In the genomic region with DNA sequence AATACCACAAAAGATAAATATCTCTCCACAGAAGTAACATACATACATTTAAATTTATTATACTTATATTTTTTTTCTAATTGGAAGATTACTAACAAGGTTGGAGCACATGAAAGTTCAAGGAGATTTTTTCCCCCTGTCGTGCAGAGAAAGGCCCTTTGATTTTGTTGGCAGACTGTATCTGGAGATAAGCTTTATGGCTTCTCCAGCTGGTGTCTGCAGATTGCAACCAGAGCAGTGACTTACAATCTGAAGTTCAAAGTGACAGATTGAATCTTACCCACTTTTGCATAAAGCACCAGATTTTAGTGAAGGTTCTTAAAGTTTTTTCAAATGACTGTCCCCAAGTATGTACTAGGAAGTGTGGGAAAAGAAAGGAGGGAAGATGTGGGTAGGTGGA, we compare ENCODE assay signal across 31 mouse cellular contexts. TPM values are rescaled to one million over a fixed set of nuclear protein-coding genes. Genes with fewer than 3 reads are reported as not detected.
"Had no signal": no experiment of that assay in that cellular context is flagged by ENCODE, and none has a peak within 500 bp of the region (broad histone marks: within the 10 kb centered on the region; RNA-seq: fewer than 3 reads in every experiment).

No protein-coding gene starts in this region.

- H3K9me3 ChIP-seq: limb, embryonic 10.5 days; limb, embryonic 12.5 days; limb, embryonic 13.5 days; limb, embryonic 15.5 days; liver, embryonic 12.5 days; liver, embryonic 13.5 days; liver, embryonic 15.5 days; lung, embryonic 15.5 days; megakaryocyte, embryonic 14.5 days; midbrain, embryonic 10.5 days; midbrain, embryonic 12.5 days; midbrain, embryonic 13.5 days; midbrain, embryonic 15.5 days; neural tube, embryonic 12.5 days had no signal

- H3K36me3 ChIP-seq: limb, embryonic 10.5 days; limb, embryonic 12.5 days; limb, embryonic 13.5 days; limb, embryonic 15.5 days; liver, embryonic 12.5 days; liver, embryonic 13.5 days; liver, embryonic 15.5 days; lung, embryonic 15.5 days; midbrain, embryonic 10.5 days; midbrain, embryonic 12.5 days; midbrain, embryonic 13.5 days; midbrain, embryonic 15.5 days; neural tube, embryonic 12.5 days had no signal

- H3K9ac ChIP-seq: limb, embryonic 12.5 days; limb, embryonic 13.5 days; limb, embryonic 15.5 days; liver, embryonic 12.5 days; liver, embryonic 13.5 days; liver, embryonic 14.5 days; liver, embryonic 15.5 days; liver, postnatal 0 days; lung, embryonic 15.5 days; midbrain, embryonic 12.5 days; midbrain, embryonic 13.5 days; midbrain, embryonic 15.5 days; neural tube, embryonic 12.5 days had no signal

- H3K4me1 ChIP-seq: limb, embryonic 10.5 days; limb, embryonic 12.5 days; limb, embryonic 13.5 days; limb, embryonic 15.5 days; liver, embryonic 12.5 days; liver, embryonic 13.5 days; liver, embryonic 15.5 days; lung, embryonic 15.5 days; megakaryocyte, embryonic 14.5 days; midbrain, embryonic 10.5 days; midbrain, embryonic 12.5 days; midbrain, embryonic 13.5 days; midbrain, embryonic 15.5 days; neural tube, embryonic 12.5 days had no signal

- H3K27me3 ChIP-seq: limb, embryonic 12.5 days; limb, embryonic 13.5 days; limb, embryonic 15.5 days; liver, embryonic 12.5 days; liver, embryonic 13.5 days; liver, embryonic 15.5 days; lung, embryonic 15.5 days; megakaryocyte, embryonic 14.5 days; midbrain, embryonic 12.5 days; midbrain, embryonic 13.5 days; midbrain, embryonic 15.5 days; neural tube, embryonic 12.5 days had no signal

- ATAC-seq: liver, embryonic 12.5 days; liver, postnatal 0 days; lung, postnatal 0 days; midbrain, embryonic 13.5 days; midbrain, embryonic 15.5 days; midbrain, embryonic 16.5 days had no signal

- H3K27ac ChIP-seq: left cerebral cortex, adult 2 months; limb, embryonic 10.5 days; limb, embryonic 12.5 days; limb, embryonic 13.5 days; limb, embryonic 15.5 days; liver, embryonic 12.5 days; liver, embryonic 13.5 days; liver, embryonic 14.5 days; liver, embryonic 15.5 days; lung, embryonic 15.5 days; macrophage; midbrain, embryonic 10.5 days; midbrain, embryonic 12.5 days; midbrain, embryonic 13.5 days; midbrain, embryonic 15.5 days; neural tube, embryonic 12.5 days had no signal

- H3K4me2 ChIP-seq: limb, embryonic 12.5 days; limb, embryonic 13.5 days; limb, embryonic 15.5 days; liver, embryonic 11.5 days; liver, embryonic 12.5 days; liver, embryonic 13.5 days; liver, embryonic 15.5 days; lung, embryonic 15.5 days; midbrain, embryonic 11.5 days; midbrain, embryonic 12.5 days; midbrain, embryonic 13.5 days; midbrain, embryonic 15.5 days; neural tube, embryonic 12.5 days had no signal

- H3K4me3 ChIP-seq: left cerebral cortex, adult 2 months; limb, embryonic 10.5 days; limb, embryonic 12.5 days; limb, embryonic 13.5 days; limb, embryonic 15.5 days; liver, embryonic 12.5 days; liver, embryonic 13.5 days; liver, embryonic 15.5 days; lung, embryonic 15.5 days; megakaryocyte, embryonic 14.5 days; midbrain, embryonic 10.5 days; midbrain, embryonic 12.5 days; midbrain, embryonic 13.5 days; midbrain, embryonic 15.5 days; myocyte; neural tube, embryonic 12.5 days had no signal

- DNase-seq: left cerebral cortex, postnatal 4 days; liver; liver, embryonic 13.5 days; liver, postnatal 0 days; lung, adult 2 months; lung, postnatal 10 days; lung, postnatal 14 days; lung, postnatal 36 days; lung, postnatal 4 days; midbrain, embryonic 14.5 days had no signal

RNA-seq across cellular contexts. Expression of gene Nox4, which starts 50.2 kb away (rescaled TPM):
- polyA plus RNA-seq: macrophage had no signal
